Mouse (Mus musculus) fibroblast of lung, adult 2 months (primary cell): ENCODE measurements around the gene Cnnm3.

Experiments
- DNase-seq: peaks from one replicate; pipeline ENCODE4 v3.0.0-alpha.2; 2011; ENCODE audit warnings: low read depth

The Cnnm3 gene

GRCm38 (mm10) chr1:36497312-36497711, 14.4 kb upstream of the Cnnm3 start:
- DNase-seq: no peak

- DNase-seq: no peak
Measured at GRCm38 (mm10) chr1:36501261-36501660, 10.4 kb upstream of the Cnnm3 start.

GRCm38 (mm10) chr1:36508238-36508637, 3.4 kb upstream of the Cnnm3 start:
- no peak for DNase-seq

GRCm38 (mm10) chr1:36512089-36512965, 660 bp downstream of the Cnnm3 start:
- DNase-seq: no peak

GRCm38 (mm10) chr1:36512966-36513280, 1.3 kb downstream of the Cnnm3 start:
- no peak for DNase-seq

- no peak for DNase-seq
Measured at GRCm38 (mm10) chr1:36513310-36513709, 1.6 kb downstream of the Cnnm3 start.

GRCm38 (mm10) chr1:36513718-36514117, 2.1 kb downstream of the Cnnm3 start:
- DNase-seq: no peak

- no peak for DNase-seq
Measured at GRCm38 (mm10) chr1:36518259-36518658, 6.6 kb downstream of the Cnnm3 start.

- DNase-seq: no peak
Measured at GRCm38 (mm10) chr1:36519626-36520025, 8.0 kb downstream of the Cnnm3 start.

GRCm38 (mm10) chr1:36522210-36522609, 10.5 kb downstream of the Cnnm3 start:
- no peak for DNase-seq

GRCm38 (mm10) chr1:36523332-36524013, 11.8 kb downstream of the Cnnm3 start:
- no peak for DNase-seq

- no peak for DNase-seq
Measured at GRCm38 (mm10) chr1:36524058-36524457, 12.4 kb downstream of the Cnnm3 start.

- no peak for DNase-seq
Measured at GRCm38 (mm10) chr1:36525774-36526173, 14.1 kb downstream of the Cnnm3 start.

GRCm38 (mm10) chr1:36526903-36527302, 15.2 kb downstream of the Cnnm3 start:
- DNase-seq: no peak

GRCm38 (mm10) chr1:36528351-36528750, 16.7 kb downstream of the Cnnm3 start:
- no peak for DNase-seq

- DNase-seq: no peak
Measured at GRCm38 (mm10) chr1:36529274-36529673, 17.6 kb downstream of the Cnnm3 start.

GRCm38 (mm10) chr1:36529875-36530274, 18.2 kb downstream of the Cnnm3 start:
- DNase-seq: no peak

GRCm38 (mm10) chr1:36530485-36530884, 18.8 kb downstream of the Cnnm3 start:
- DNase-seq: no peak

GRCm38 (mm10) chr1:36530962-36531361, 19.3 kb downstream of the Cnnm3 start:
- no peak for DNase-seq

GRCm38 (mm10) chr1:36531461-36531860, 19.8 kb downstream of the Cnnm3 start:
- no peak for DNase-seq

GRCm38 (mm10) chr1:36533546-36533945, 21.9 kb downstream of the Cnnm3 start:
- DNase-seq: no peak

GRCm38 (mm10) chr1:36534595-36535058, 23.0 kb downstream of the Cnnm3 start:
- no peak for DNase-seq
